Mouse (Mus musculus): ENCODE results near the gene Mical1. TPM values are rescaled to one million over a fixed set of nuclear protein-coding genes. Genes with fewer than 3 reads are reported as not detected.

Mical1 gene
- polyA plus RNA-seq, 1 experiment from 2014 or later = 31.1 TPM

- H3K27me3 ChIP-seq (ENCODE audit: control insufficient read depth, insufficient read depth, low read length) = no peaks in the 10 kb centered on the region
- peak overlapping the region; percentile 77 for H3K4me3 ChIP-seq (ENCODE audit: low read depth, low read length)
- peak overlapping the region; percentile 89 for H3K9ac ChIP-seq (ENCODE audit: low read depth, low read length)
- peak overlapping the region; percentile 91 for H3K4me2 ChIP-seq
- H3K27ac ChIP-seq (ENCODE audit: low read depth, low read length) = no peak overlapping the region; the same call in 1 of the 2 replicates
- no peaks in the 10 kb centered on the region; the same call in 1 of the 2 replicates for H3K36me3 ChIP-seq (ENCODE audit: control insufficient read depth, insufficient read depth, low read length)
- no peaks in the 10 kb centered on the region for H3K9me3 ChIP-seq (replicated peaks; ENCODE audit: control insufficient read depth, low read length)
- ATAC-seq (replicated peaks; ENCODE audit: insufficient number of reproducible peaks, low FRiP score, low TSS enrichment) = no peak
- WGBS (ENCODE audit: insufficient replicate concordance) = 4% methylated on average over 5 of the region's 5 CpGs
- peaks cover 15% of the 10 kb centered on the region for H3K4me1 ChIP-seq (ENCODE audit: control insufficient read depth, insufficient read depth, low read length)
Measured at GRCm38 (mm10) chr10:41520410-41520673, 44.2 kb downstream of the Mical1 start.

- H3K4me2 ChIP-seq = no peak overlapping the region
Measured at GRCm38 (mm10) chr10:41523386-41523785, 47.3 kb downstream of the Mical1 start.

DNA sequence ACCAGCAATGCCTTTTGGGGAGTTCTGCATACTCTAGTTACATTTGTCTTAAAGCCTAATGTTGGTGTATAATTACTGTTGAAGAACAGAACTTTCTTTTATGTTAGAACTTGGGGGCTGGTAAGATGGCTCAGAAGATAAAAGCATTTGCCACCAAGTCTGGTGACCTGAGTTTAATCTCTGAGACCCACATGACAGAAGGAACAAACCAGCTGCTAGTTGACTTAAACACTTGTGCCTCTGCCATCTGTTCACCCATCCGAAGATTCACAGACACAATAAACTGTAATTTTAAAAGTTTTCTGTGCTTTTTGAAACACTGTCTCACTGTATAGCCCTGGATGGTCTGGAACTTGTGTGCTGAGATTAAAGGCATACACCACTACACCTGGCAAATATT is 49.6 kb downstream of the Mical1 start:
- peaks cover 14% of the 10 kb centered on the region for H3K4me1 ChIP-seq (ENCODE audit: control insufficient read depth, insufficient read depth, low read length)

More at GRCm38 (mm10) chr10:41523386-41523785, 47.3 kb downstream of the Mical1 start:
- Histone ChIP-seq H3K27me3 (ENCODE audit: control insufficient read depth, insufficient read depth, low read length) (no peaks in the 10 kb centered on the region), H3K36me3 (ENCODE audit: control insufficient read depth, insufficient read depth, low read length) (peaks cover 2% of the 10 kb centered on the region), H3K4me3 (ENCODE audit: low read depth, low read length) (no peak overlapping the region), H3K4me1 (ENCODE audit: control insufficient read depth, insufficient read depth, low read length) (peaks cover 15% of the 10 kb centered on the region), H3K27ac (ENCODE audit: low read depth, low read length) (no peak overlapping the region), H3K9me3 (replicated peaks; ENCODE audit: control insufficient read depth, low read length) (no peaks in the 10 kb centered on the region), H3K9ac (ENCODE audit: low read depth, low read length) (no peak overlapping the region)
- 86% methylated on average over 3 of the region's 3 CpGs for WGBS (ENCODE audit: insufficient replicate concordance)
- no peak for ATAC-seq (replicated peaks; ENCODE audit: insufficient number of reproducible peaks, low FRiP score, low TSS enrichment)

GRCm38 (mm10) chr10:41529972-41530371 is 53.9 kb downstream of the Mical1 start:
- Histone ChIP-seq H3K36me3 (ENCODE audit: control insufficient read depth, insufficient read depth, low read length) (peaks cover 13% of the 10 kb centered on the region), H3K9me3 (replicated peaks; ENCODE audit: control insufficient read depth, low read length) (no peaks in the 10 kb centered on the region), H3K27ac (ENCODE audit: low read depth, low read length) (no peak overlapping the region), H3K4me3 (ENCODE audit: low read depth, low read length) (no peak overlapping the region), H3K4me2 (no peak overlapping the region), H3K27me3 (ENCODE audit: control insufficient read depth, insufficient read depth, low read length) (no peaks in the 10 kb centered on the region), H3K4me1 (ENCODE audit: control insufficient read depth, insufficient read depth, low read length) (no peaks in the 10 kb centered on the region), H3K9ac (ENCODE audit: low read depth, low read length) (no peak overlapping the region)
- ATAC-seq (replicated peaks; ENCODE audit: insufficient number of reproducible peaks, low FRiP score, low TSS enrichment) = no peak
- 91% methylated on average over 5 of the region's 5 CpGs for WGBS (ENCODE audit: insufficient replicate concordance)

More for the DNA sequence above, 49.6 kb downstream of the Mical1 start:
- Histone ChIP-seq H3K4me2 (no peak overlapping the region), H3K27me3 (ENCODE audit: control insufficient read depth, insufficient read depth, low read length) (no peaks in the 10 kb centered on the region), H3K9ac (ENCODE audit: low read depth, low read length) (no peak overlapping the region), H3K9me3 (replicated peaks; ENCODE audit: control insufficient read depth, low read length) (no peaks in the 10 kb centered on the region), H3K36me3 (ENCODE audit: control insufficient read depth, insufficient read depth, low read length) (peaks cover 2% of the 10 kb centered on the region), H3K4me3 (ENCODE audit: low read depth, low read length) (no peak overlapping the region), H3K27ac (ENCODE audit: low read depth, low read length) (no peak overlapping the region)
- ATAC-seq (replicated peaks; ENCODE audit: insufficient number of reproducible peaks, low FRiP score, low TSS enrichment) = no peak
- 83% methylated on average over 1 of the region's 1 CpGs for WGBS (ENCODE audit: insufficient replicate concordance)

- H3K27me3 ChIP-seq (ENCODE audit: control insufficient read depth, insufficient read depth, low read length) = no peaks in the 10 kb centered on the region
- 80% methylated on average over 2 of the region's 2 CpGs for WGBS (ENCODE audit: insufficient replicate concordance)
- peaks cover 19% of the 10 kb centered on the region for H3K36me3 ChIP-seq (ENCODE audit: control insufficient read depth, insufficient read depth, low read length)
- no peak for ATAC-seq (replicated peaks; ENCODE audit: insufficient number of reproducible peaks, low FRiP score, low TSS enrichment)
- no peaks in the 10 kb centered on the region; the same call in 1 of the 2 replicates for H3K9me3 ChIP-seq (replicated peaks; ENCODE audit: control insufficient read depth, low read length)
- H3K4me1 ChIP-seq (ENCODE audit: control insufficient read depth, insufficient read depth, low read length) = no peaks in the 10 kb centered on the region
- H3K9ac ChIP-seq (ENCODE audit: low read depth, low read length) = no peak overlapping the region
- H3K4me2 ChIP-seq = no peak overlapping the region
- no peak overlapping the region for H3K27ac ChIP-seq (ENCODE audit: low read depth, low read length)
- H3K4me3 ChIP-seq (ENCODE audit: low read depth, low read length) = no peak overlapping the region
Measured at GRCm38 (mm10) chr10:41535991-41536390, 59.9 kb downstream of the Mical1 start.

Other genes with a start within 250 kb of the Mical1 start
- 37.4 and 43.4 TPM in 2 replicates for gene Fig4, start 173.1 kb upstream of the Mical1 start, polyA plus RNA-seq (2014; fragmentation: Nextera tagmentation; extraction: Ambion mirVana)
- gene Ak9, start 172.3 kb upstream of the Mical1 start, polyA plus RNA-seq (2014; fragmentation: Nextera tagmentation; extraction: Ambion mirVana) = 0.18 and 0.20 TPM in 2 replicates
- 11.7 and 12.5 TPM in 2 replicates for gene Zbtb24, start 25.9 kb upstream of the Mical1 start, polyA plus RNA-seq (2014; fragmentation: Nextera tagmentation; extraction: Ambion mirVana)
- gene Smpd2, start 14.1 kb downstream of the Mical1 start, polyA plus RNA-seq (2014; fragmentation: Nextera tagmentation; extraction: Ambion mirVana) = 46.7 and 46.8 TPM in 2 replicates
- gene Ppil6, start 14.1 kb downstream of the Mical1 start, polyA plus RNA-seq (2014; fragmentation: Nextera tagmentation; extraction: Ambion mirVana) = 0.75 and 1.4 TPM in 2 replicates
- 187 and 204 TPM in 2 replicates for gene Cd164, start 43.1 kb downstream of the Mical1 start, polyA plus RNA-seq (2014; fragmentation: Nextera tagmentation; extraction: Ambion mirVana)
- gene Ccdc162, start 240.3 kb downstream of the Mical1 start, polyA plus RNA-seq (2014; fragmentation: Nextera tagmentation; extraction: Ambion mirVana) = 0.73 and 0.82 TPM in 2 replicates

Data from heart, embryonic 11.5 days (tissue).